Mouse (Mus musculus) granulocyte monocyte progenitor cell, adult 5-6 weeks (primary cell): ENCODE results near the gene Klk11. TPM values are rescaled to one million over a fixed set of nuclear protein-coding genes. Genes with fewer than 3 reads are reported as not detected.
A peak's percentile ranks its signal among the peaks of the same experiment; 100 is the strongest.

ENCODE experiments used
- ATAC-seq: replicated peaks from 2 replicates; pipeline ENCODE4 v1.8.0; 2016; ENCODE audit warnings: mild to moderate bottlenecking, moderate TSS enrichment, inconsistent platforms; ENCODE audit not compliant: poor library complexity, severe bottlenecking
- total RNA-seq, 2 experiments: library from RNA; stranded (forward) in 1 of 2; stranded (reverse) in 1 of 2; fragments of 200-712, 200-1000 nt in 1 of 2; fragments of >200 nt in 1 of 2; fragmentation: Nextera tagmentation in 1 of 2; gene quantifications; 2 replicates each; pipeline ENCODE4 v1.2.3; 2014 to 2017

Klk11 gene
- total RNA-seq, 2 experiments from 2014 or later: not detected

- ATAC-seq: no peak
Observed at GRCm38 (mm10) chr7:43789295-43789694, 14.9 kb downstream of the Klk11 start.

GRCm38 (mm10) chr7:43791591-43791990, 17.2 kb downstream of the Klk11 start, which contains the start of gene Klk9:
TSS of gene Klk9 (plus strand) at chr7:43791891.
- no peak for ATAC-seq

- no peak for ATAC-seq
Observed at GRCm38 (mm10) chr7:43796355-43796754, 22.0 kb downstream of the Klk11 start.

- peak; percentile 55 for ATAC-seq
Observed at GRCm38 (mm10) chr7:43797333-43797769, 22.9 kb downstream of the Klk11 start, which contains the start of gene Klk8. TSS of gene Klk8 (plus strand) at chr7:43797577.

- ATAC-seq: peak; percentile 65
Observed at GRCm38 (mm10) chr7:43797844-43798462, 23.5 kb downstream of the Klk11 start.

GRCm38 (mm10) chr7:43799876-43800275, 25.5 kb downstream of the Klk11 start:
- ATAC-seq: no peak

GRCm38 (mm10) chr7:43810994-43811393, 36.6 kb downstream of the Klk11 start, which contains the start of gene Klk7:
TSS of gene Klk7 (plus strand) at chr7:43811294.
- no peak for ATAC-seq

GRCm38 (mm10) chr7:43815211-43815610, 40.8 kb downstream of the Klk11 start:
- ATAC-seq: no peak

- ATAC-seq: no peak
Observed at GRCm38 (mm10) chr7:43816746-43817145, 42.3 kb downstream of the Klk11 start.

- ATAC-seq: no peak
Observed at GRCm38 (mm10) chr7:43821581-43821980, 47.2 kb downstream of the Klk11 start.

GRCm38 (mm10) chr7:43824199-43824598, 49.8 kb downstream of the Klk11 start, which contains the start of gene Klk6:
TSS of gene Klk6 (plus strand) at chr7:43824499.
- ATAC-seq: no peak

- no peak for ATAC-seq
Observed at GRCm38 (mm10) chr7:43826056-43826455, 51.7 kb downstream of the Klk11 start.

- no peak for ATAC-seq
Observed at GRCm38 (mm10) chr7:43827706-43828105, 53.3 kb downstream of the Klk11 start.

Other genes with a start within 250 kb of the Klk11 start
- 4.0 and 5.7 TPM in 2 replicates for gene Cd33, start 230.2 kb upstream of the Klk11 start, total RNA-seq (2014; fragmentation: Nextera tagmentation)
- gene Cd33, start 230.2 kb upstream of the Klk11 start, total RNA-seq (2017): 2.9 and 4.1 TPM in 2 replicates
- gene Zfp658, start 212.3 kb upstream of the Klk11 start, total RNA-seq (2014; fragmentation: Nextera tagmentation): 1.7 and 1.9 TPM in 2 replicates
- gene Zfp658, start 212.3 kb upstream of the Klk11 start, total RNA-seq (2017): 0.98 and 1.5 TPM in 2 replicates
- gene Zfp719, start 195.0 kb upstream of the Klk11 start, total RNA-seq (2014; fragmentation: Nextera tagmentation): 9.9 and 19.2 TPM in 2 replicates
- 7.8 and 10.8 TPM in 2 replicates for gene Zfp719, start 195.0 kb upstream of the Klk11 start, total RNA-seq (2017)
- gene Zfp819, start 167.4 kb upstream of the Klk11 start, total RNA-seq (2014; fragmentation: Nextera tagmentation): 1.4 TPM in 1 of 2 replicates, not detected in the other
- 0.17 and 0.98 TPM in 2 replicates for gene Zfp819, start 167.4 kb upstream of the Klk11 start, total RNA-seq (2017)
- 0.28 TPM in 1 of 2 replicates, not detected in the other for gene Ceacam18, start 139.9 kb upstream of the Klk11 start, total RNA-seq (2014; fragmentation: Nextera tagmentation)
- not detected in 2 replicates for gene Ceacam18, start 139.9 kb upstream of the Klk11 start, total RNA-seq (2017)
- gene Siglece, start 114.4 kb upstream of the Klk11 start, total RNA-seq (2014; fragmentation: Nextera tagmentation): 13.1 and 15.1 TPM in 2 replicates
- 5.2 and 9.0 TPM in 2 replicates for gene Siglece, start 114.4 kb upstream of the Klk11 start, total RNA-seq (2017)
- 5.6 and 8.7 TPM in 2 replicates for gene Ctu1, start 102.6 kb upstream of the Klk11 start, total RNA-seq (2014; fragmentation: Nextera tagmentation)
- gene Ctu1, start 102.6 kb upstream of the Klk11 start, total RNA-seq (2017): 5.5 and 9.5 TPM in 2 replicates
- gene Klk14, start 84.2 kb upstream of the Klk11 start, total RNA-seq (2014; fragmentation: Nextera tagmentation): not detected in 2 replicates
- not detected in 2 replicates for gene Klk14, start 84.2 kb upstream of the Klk11 start, total RNA-seq (2017)
- gene Klk13, start 62.0 kb upstream of the Klk11 start, total RNA-seq (2014; fragmentation: Nextera tagmentation): not detected in 2 replicates
- not detected in 2 replicates for gene Klk13, start 62.0 kb upstream of the Klk11 start, total RNA-seq (2017)
- gene Klk12, start 5.7 kb upstream of the Klk11 start, total RNA-seq (2014; fragmentation: Nextera tagmentation): not detected in 2 replicates
- gene Klk12, start 5.7 kb upstream of the Klk11 start, total RNA-seq (2017): not detected in 2 replicates
- not detected in 2 replicates for gene Klk10, start 6.4 kb downstream of the Klk11 start, total RNA-seq (2014; fragmentation: Nextera tagmentation)
- not detected in 2 replicates for gene Klk10, start 6.4 kb downstream of the Klk11 start, total RNA-seq (2017)
- gene Klk9, start 17.3 kb downstream of the Klk11 start, total RNA-seq (2014; fragmentation: Nextera tagmentation): not detected in 2 replicates
- gene Klk9, start 17.3 kb downstream of the Klk11 start, total RNA-seq (2017): not detected in 2 replicates
- 19.5 and 25.4 TPM in 2 replicates for gene Klk8, start 23.0 kb downstream of the Klk11 start, total RNA-seq (2014; fragmentation: Nextera tagmentation)
- gene Klk8, start 23.0 kb downstream of the Klk11 start, total RNA-seq (2017): 10.8 and 11.1 TPM in 2 replicates
- not detected in 2 replicates for gene Klk7, start 36.7 kb downstream of the Klk11 start, total RNA-seq (2014; fragmentation: Nextera tagmentation)
- not detected in 2 replicates for gene Klk7, start 36.7 kb downstream of the Klk11 start, total RNA-seq (2017)
- not detected in 2 replicates for gene Klk6, start 49.9 kb downstream of the Klk11 start, total RNA-seq (2014; fragmentation: Nextera tagmentation)
- not detected in 2 replicates for gene Klk6, start 49.9 kb downstream of the Klk11 start, total RNA-seq (2017)
- not detected in 2 replicates for gene Klk5, start 67.4 kb downstream of the Klk11 start, total RNA-seq (2014; fragmentation: Nextera tagmentation)
- not detected in 2 replicates for gene Klk5, start 67.4 kb downstream of the Klk11 start, total RNA-seq (2017)
- not detected in 2 replicates for gene Klk4, start 106.6 kb downstream of the Klk11 start, total RNA-seq (2014; fragmentation: Nextera tagmentation)
- gene Klk4, start 106.6 kb downstream of the Klk11 start, total RNA-seq (2017): not detected in 2 replicates
- gene Klk15, start 159.1 kb downstream of the Klk11 start, total RNA-seq (2014; fragmentation: Nextera tagmentation): not detected in 2 replicates
- not detected in 2 replicates for gene Klk15, start 159.1 kb downstream of the Klk11 start, total RNA-seq (2017)
- not detected in 2 replicates for gene Klk1b8, start 176.1 kb downstream of the Klk11 start, total RNA-seq (2014; fragmentation: Nextera tagmentation)
- gene Klk1b8, start 176.1 kb downstream of the Klk11 start, total RNA-seq (2017): not detected in 2 replicates
- gene Klk1b1, start 192.1 kb downstream of the Klk11 start, total RNA-seq (2014; fragmentation: Nextera tagmentation): not detected in 2 replicates
- not detected in 2 replicates for gene Klk1b1, start 192.1 kb downstream of the Klk11 start, total RNA-seq (2017)
- gene Klk1b9, start 201.5 kb downstream of the Klk11 start, total RNA-seq (2014; fragmentation: Nextera tagmentation): not detected in 2 replicates
- gene Klk1b9, start 201.5 kb downstream of the Klk11 start, total RNA-seq (2017): not detected in 2 replicates
- not detected in 2 replicates for gene Klk1b11, start 221.3 kb downstream of the Klk11 start, total RNA-seq (2014; fragmentation: Nextera tagmentation)
- gene Klk1b11, start 221.3 kb downstream of the Klk11 start, total RNA-seq (2017): not detected in 2 replicates
- not detected in 2 replicates for gene Klk1b26, start 237.6 kb downstream of the Klk11 start, total RNA-seq (2014; fragmentation: Nextera tagmentation)
- not detected in 2 replicates for gene Klk1b26, start 237.6 kb downstream of the Klk11 start, total RNA-seq (2017)